Mouse (Mus musculus): ENCODE results near the gene Fry.

Gene Fry

DNA sequence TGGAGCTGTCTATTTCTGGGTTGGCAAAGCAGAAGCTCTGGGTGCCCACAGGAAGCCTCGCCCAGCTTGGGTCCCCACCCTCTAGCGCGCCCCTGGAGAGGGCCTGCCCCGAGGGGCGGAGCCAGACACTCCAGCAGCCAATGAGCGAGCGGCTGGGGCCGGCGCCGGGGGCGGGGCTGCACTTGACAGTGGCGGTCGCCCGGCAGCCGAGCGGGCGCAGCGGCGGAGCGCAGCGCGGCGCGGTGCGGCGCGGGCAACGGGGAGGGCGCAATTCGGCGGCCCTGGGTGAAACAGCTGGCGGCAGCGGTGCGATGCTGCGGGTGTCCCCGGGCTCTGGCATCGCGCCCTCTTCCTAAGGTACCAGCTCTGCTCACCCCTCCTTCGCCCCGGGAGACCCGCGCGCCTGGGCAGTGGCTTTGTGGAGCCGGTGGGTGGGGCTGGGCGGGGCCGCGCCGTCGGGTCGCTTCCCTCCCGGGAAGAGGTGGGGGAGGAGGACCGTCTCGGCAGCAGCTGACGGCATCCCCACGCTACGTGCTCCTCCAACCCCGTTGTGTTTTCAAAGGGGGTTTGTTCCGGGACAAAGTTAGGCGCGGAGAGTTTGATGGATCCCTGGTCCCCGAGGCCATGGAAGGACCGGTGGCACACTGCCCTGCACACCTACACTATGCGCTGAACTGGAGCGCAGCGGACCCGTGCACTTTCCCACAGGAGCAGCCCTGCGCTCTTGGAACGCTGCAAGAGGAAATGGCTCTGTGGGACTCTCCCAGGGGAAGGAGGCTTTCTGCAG, at the start of gene Fry:
Fry (plus strand) TSS at position 191 of the 787 bp plus-strand sequence.
- peak; percentile 97 for DNase-seq (ENCODE audit: low spot score)

GRCm38 (mm10) chr5:150070086-150070485, 48.4 kb upstream of the Fry start:
- DNase-seq (ENCODE audit: low spot score): no peak

GRCm38 (mm10) chr5:150071738-150072137, 46.7 kb upstream of the Fry start:
- DNase-seq (ENCODE audit: low spot score): no peak

DNA sequence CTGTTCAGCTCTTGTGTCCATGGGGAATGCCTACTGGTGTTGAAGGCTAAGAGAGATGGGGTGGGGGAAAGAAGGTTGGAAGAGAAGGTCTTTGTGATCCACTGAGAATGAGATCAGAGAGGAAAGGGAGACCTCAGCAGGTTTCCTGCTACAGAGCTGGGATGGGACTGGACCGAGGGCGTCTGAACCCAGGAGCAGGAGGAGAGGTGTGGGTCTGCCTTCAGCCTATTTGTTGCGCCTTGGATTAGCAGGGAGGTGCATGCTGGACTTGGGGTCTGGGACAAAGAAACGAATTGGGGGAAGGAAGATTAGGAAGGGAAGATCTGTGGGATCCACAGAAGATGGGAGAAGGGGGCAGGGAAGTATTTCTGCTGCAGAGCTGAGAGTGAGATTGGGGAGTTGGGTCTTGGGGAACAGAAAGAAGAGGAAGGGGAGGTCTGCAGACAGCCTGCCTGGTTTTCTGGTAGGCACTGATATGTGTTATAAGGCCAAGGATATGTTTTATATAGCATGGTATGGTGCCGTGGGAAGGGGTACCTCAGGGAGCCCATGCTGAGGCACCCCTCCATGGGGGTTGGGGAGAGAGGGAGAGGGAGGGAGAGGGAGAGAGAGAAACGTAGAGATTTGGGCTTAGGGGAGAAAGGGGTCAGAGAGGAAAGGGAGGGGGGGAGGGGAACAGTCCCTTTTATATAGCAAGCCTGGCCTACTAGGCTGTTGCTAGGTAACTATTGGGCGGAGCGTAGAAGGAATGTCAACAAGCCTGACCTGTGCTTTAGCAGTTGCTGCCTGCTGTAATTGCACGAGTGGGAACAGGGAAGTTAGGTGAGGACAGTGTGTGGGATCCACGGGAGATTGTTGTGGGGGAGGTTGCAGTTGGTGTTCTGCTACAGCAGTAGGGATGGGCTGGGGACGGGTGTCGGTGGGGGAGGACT, 38.3 kb upstream of the Fry start:
- no peak for DNase-seq (ENCODE audit: low spot score)

DNA sequence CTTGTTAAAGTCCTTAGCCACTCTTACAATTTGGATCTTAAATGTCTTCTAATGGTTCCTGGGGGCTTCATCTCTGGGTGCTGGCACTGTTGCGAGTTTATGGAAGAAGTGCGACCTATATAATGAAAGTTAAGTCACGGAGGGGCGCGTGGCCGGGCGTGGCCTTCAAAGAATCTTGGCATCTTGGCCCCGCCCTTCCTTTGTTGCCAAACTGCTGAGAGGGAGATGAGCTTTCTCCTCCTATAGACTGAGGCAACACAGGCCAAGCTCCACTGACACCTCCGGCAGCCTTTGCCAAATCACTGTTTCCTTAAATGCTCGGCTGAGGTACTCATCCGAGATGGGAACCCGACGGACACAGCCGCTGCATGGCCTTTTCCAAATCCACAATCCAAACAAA, 35.7 kb upstream of the Fry start:
- DNase-seq (ENCODE audit: low spot score): no peak

GRCm38 (mm10) chr5:150083190-150083589, 35.3 kb upstream of the Fry start:
- DNase-seq (ENCODE audit: low spot score): no peak

DNA sequence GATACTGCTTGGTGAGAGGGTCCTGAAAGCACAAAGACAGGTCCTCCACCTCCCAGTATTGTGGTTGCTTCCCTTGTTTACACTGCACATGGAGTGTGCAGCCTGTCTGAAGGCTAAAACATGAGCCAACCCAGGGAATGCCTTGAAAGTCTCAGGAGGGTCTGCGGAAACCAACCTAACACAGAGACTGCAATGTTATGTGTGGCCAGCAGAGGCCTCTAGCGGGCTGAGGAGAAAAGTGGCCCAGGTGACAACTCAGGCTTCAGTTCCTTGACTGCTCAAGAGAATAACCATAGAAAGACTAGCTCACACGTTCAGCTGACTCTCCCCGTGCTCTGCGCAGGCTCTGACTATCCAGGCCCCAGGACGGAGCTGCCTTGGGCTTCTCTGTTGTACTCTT, 20.8 kb upstream of the Fry start:
- DNase-seq (ENCODE audit: low spot score): peak; percentile 34

DNA sequence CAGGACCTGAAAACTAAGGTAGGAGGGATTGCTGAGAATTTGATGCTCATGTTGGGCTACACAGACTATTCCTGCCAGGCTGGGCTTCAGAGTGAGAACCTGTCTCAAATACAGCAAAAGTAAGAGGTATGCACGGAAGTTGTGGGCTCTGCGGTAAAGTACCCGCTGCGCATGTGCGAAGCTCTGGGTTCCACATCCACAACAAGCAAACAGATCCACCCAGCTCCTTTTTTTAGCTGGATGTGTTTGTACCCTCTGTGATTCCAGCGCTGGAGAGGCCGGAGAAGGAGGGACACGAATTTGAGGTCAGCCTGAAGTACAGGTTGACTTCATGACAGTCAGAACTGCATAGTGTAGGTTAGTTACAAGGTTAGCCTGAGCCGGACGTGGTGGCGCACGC, 19.7 kb upstream of the Fry start:
- DNase-seq (ENCODE audit: low spot score): no peak

GRCm38 (mm10) chr5:150101789-150102188, 16.7 kb upstream of the Fry start:
- DNase-seq (ENCODE audit: low spot score): no peak

DNA sequence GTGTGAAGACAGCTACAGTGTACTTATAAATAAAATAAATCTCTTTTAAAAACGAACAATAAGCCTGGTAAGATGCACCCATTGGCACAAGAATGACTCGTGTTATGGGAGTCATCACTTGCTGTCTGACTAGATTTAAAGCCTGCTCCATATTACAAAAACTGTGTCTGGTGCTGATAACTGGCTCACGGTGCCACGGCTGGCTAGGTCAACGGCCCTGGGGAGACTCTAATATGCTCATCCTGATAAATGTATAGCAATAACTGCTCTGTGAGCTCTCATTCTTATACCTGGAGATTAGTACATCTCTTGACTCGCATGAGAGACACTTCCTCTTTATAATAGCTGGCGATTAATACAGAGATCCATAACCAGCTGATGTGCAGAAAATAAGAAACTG, 12.1 kb upstream of the Fry start:
- no peak for DNase-seq (ENCODE audit: low spot score)

- DNase-seq (ENCODE audit: low spot score): no peak
These were observed 7.2 kb upstream of the Fry start for GRCm38 (mm10) chr5:150111236-150111635.

DNA sequence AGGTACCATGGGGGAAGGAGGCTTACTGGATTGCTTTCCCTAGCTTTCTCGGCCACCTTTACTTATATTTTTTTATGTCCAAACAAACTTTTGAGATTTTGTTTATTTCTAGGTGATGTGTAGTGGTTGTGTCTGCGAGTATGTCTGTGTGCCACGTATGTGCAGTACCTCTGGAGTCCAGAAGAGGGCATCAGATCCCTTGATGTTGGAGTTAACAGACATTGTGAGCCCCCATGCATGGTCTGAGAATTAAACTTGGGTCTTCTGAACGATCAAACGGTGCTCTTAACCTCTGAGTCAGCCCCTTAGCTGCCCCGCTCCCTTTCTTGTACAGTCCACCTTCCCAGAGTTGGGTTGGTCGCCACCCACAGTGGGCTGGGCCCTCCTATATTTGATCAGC, 4.4 kb upstream of the Fry start:
- DNase-seq (ENCODE audit: low spot score): peak; percentile 14

- DNase-seq (ENCODE audit: low spot score): no peak
These were observed 3.7 kb upstream of the Fry start for GRCm38 (mm10) chr5:150114778-150115177.

- peak; percentile 4 for DNase-seq (ENCODE audit: low spot score)
These were observed 3.0 kb upstream of the Fry start for GRCm38 (mm10) chr5:150115271-150116092.

DNA sequence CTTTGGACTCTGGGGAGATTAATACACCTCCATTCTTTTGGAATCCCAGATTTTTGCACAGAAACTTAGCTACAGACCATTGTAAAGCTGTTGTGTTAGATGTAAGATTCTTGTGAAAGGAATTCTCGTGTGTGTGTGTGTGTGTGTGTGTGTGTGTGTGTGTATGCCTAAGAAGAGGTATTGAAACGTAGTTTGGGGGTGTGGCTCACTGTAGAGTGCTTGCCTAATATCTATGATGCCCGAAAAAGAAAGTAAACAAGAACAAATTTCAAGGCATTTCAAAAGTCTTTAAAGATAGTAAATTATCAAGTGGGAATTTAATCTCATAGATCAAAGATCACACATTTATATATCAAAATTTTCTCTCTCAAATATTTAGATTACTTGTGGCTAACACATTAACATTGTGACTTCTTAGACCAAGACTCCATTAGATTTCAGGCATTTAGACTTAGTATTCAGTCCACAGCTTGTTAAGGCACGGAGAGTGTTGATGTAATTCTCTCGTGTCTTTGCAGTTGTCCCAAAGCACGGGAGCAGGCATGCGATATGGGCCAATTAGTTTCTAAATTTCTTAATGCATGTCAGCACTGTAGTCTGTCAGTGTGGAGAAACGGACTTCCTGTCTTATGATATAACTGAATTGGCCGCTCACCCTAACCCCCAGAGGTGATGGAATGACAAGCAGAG, 2.1 kb upstream of the Fry start:
- no peak for DNase-seq (ENCODE audit: low spot score)

DNA sequence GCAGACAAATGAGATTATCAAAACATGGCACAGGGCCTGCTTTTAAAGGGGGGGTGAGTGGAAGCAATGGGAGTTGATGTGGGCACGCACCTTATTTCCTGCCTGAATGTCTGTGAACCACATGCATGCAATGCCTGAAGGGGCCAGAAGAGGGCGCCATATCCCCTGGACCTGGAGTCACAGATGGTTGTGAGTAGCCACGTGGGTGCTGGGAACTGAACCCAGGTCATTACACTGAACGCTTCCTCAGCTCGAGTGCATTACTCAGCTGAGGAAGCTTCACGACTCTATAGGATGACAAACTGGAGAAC, 1.6 kb upstream of the Fry start:
- peak; percentile 53 for DNase-seq (ENCODE audit: low spot score)

DNA sequence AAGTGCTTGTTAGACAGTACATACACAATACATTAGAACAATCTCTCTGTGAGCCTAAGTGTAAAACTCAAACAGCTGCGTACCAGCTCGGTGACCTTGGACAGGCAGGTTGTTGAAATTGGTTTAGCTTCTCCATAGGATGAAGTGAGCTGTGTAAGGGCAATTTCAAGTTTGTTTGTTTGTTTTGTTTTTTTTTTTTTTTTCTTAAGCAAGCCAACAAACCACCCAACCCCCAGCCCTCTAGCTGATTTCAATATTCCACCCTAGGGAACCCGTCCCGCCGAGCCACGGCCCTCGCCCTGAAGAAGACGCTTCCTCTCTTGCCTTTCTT, 356 bp upstream of the Fry start:
- DNase-seq (ENCODE audit: low spot score): no peak

DNA sequence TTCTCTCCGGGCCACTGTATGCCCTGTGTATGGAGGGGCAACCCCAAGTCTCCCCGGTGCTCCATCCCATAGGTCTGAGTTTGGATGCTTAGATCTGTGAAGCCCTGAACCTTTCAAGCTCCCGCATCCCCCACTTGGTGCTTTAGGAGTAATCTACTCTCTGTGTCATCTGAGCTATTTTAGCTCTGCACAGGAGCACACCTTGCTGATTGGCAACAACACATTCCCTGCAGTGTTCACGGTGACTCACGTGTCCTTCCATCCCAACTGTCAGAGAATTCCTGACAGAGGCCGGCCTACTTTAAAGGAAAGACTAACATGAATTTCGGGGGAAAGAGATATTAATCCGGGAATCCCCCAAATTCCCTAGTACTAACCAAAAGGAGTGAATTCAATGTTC, 2.2 kb downstream of the Fry start:
- DNase-seq (ENCODE audit: low spot score): no peak

DNA sequence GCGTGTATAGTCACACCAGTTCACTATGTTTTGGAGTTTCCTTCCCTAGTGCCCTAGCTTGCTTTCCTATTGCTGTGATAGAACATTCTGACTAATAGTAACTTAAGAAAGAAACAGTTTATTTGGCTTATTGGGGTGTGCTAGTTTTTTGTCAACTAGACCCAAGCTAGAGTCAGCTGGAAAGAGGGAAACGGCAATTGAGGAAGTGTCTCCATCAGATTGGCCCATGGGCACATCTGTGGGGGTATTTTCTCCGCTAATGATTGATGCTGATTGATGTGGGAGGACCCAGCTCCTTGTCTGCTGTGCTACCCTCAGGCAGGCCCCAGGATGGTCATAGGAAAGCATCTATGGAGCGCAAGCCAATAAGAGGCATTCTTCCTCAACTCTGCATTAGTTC, 3.6 kb downstream of the Fry start:
- no peak for DNase-seq (ENCODE audit: low spot score)

- no peak for DNase-seq (ENCODE audit: low spot score)
These were observed 4.1 kb downstream of the Fry start for GRCm38 (mm10) chr5:150122571-150122970.

GRCm38 (mm10) chr5:150125920-150126319, 7.5 kb downstream of the Fry start:
- DNase-seq (ENCODE audit: low spot score): no peak

DNA sequence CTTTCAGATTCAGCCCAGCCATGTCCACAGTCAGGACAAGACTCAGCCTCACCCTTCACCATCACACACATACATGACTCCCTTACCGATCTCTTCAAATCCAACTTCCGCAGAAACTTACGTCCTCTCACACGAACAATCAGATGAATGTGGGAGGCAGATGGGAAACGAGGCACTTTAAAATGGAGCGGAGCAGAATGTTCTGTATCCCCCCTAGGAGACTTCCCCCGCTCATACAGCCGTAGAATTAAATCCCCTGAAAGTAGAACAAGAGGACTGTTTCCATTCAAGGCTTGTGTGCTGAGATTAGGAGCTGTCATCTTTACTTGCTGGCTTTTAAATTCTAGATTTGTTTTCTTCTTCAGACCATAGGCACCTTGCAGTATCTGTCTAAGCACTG, 10.0 kb downstream of the Fry start:
- DNase-seq (ENCODE audit: low spot score): no peak
